Mouse (Mus musculus) T-cell, adult 2 months (primary cell): ENCODE measurements around the gene Calm3.

Experiments used
- DNase-seq: peaks from one replicate; pipeline ENCODE4 v3.0.0; 2022; ENCODE audit warnings: low spot score

Gene Calm3

GRCm38 (mm10) chr7:16891641-16892351 is 32.1 kb downstream of the Calm3 start, which contains the start of gene Gng8:
Gene Gng8 (plus strand): TSS chr7:16891786.
- peak; percentile 76 for DNase-seq

GRCm38 (mm10) chr7:16890944-16891343 is 33.0 kb downstream of the Calm3 start:
- no peak for DNase-seq

- DNase-seq = no peak
Observed at GRCm38 (mm10) chr7:16890536-16890935, 33.4 kb downstream of the Calm3 start.

- no peak for DNase-seq
Observed at GRCm38 (mm10) chr7:16885905-16886304, 38.0 kb downstream of the Calm3 start.

GRCm38 (mm10) chr7:16885271-16885776 is 38.6 kb downstream of the Calm3 start:
- no peak for DNase-seq

- no peak for DNase-seq
Observed at GRCm38 (mm10) chr7:16884334-16884733, 39.6 kb downstream of the Calm3 start.

GRCm38 (mm10) chr7:16883162-16883561 is 40.8 kb downstream of the Calm3 start:
- no peak for DNase-seq

GRCm38 (mm10) chr7:16880615-16881014 is 43.3 kb downstream of the Calm3 start:
- no peak for DNase-seq

GRCm38 (mm10) chr7:16879796-16880547 is 43.9 kb downstream of the Calm3 start:
- DNase-seq = no peak

GRCm38 (mm10) chr7:16877717-16878116 is 46.2 kb downstream of the Calm3 start:
- no peak for DNase-seq

- DNase-seq = no peak
Observed at GRCm38 (mm10) chr7:16876608-16877007, 47.3 kb downstream of the Calm3 start.

GRCm38 (mm10) chr7:16876006-16876405 is 47.9 kb downstream of the Calm3 start:
- no peak for DNase-seq

GRCm38 (mm10) chr7:16875326-16875725 is 48.6 kb downstream of the Calm3 start:
- DNase-seq = no peak

- DNase-seq = no peak
Observed at GRCm38 (mm10) chr7:16875310-16875325, 48.8 kb downstream of the Calm3 start, which contains the start of gene Dact3. Gene Dact3 (plus strand): TSS chr7:16875317.

GRCm38 (mm10) chr7:16874756-16875309 is 49.1 kb downstream of the Calm3 start:
- DNase-seq = peak; percentile 94

GRCm38 (mm10) chr7:16874190-16874589 is 49.7 kb downstream of the Calm3 start:
- DNase-seq = peak; percentile 87

- DNase-seq = no peak
Observed at GRCm38 (mm10) chr7:16873392-16873791, 50.5 kb downstream of the Calm3 start.

- no peak for DNase-seq
Observed at GRCm38 (mm10) chr7:16872478-16872877, 51.4 kb downstream of the Calm3 start.

GRCm38 (mm10) chr7:16871600-16871999 is 52.3 kb downstream of the Calm3 start:
- DNase-seq = no peak

GRCm38 (mm10) chr7:16869497-16869896 is 54.4 kb downstream of the Calm3 start:
- no peak for DNase-seq

- DNase-seq = no peak
Observed at GRCm38 (mm10) chr7:16867488-16867887, 56.4 kb downstream of the Calm3 start.
